Mouse (Mus musculus) neural tube, embryonic 14.5 days (tissue): ENCODE measurements around the gene Trim9. TPM values are rescaled to one million over a fixed set of nuclear protein-coding genes. Genes with fewer than 3 reads are reported as not detected.

Source experiments
- ATAC-seq: fragments of 200-750 bp; cut with Nextera tagmentation; 2 replicates; pipeline ENCODE4 v1.8.0; 2017; ENCODE audit warnings: low read depth, mild to moderate bottlenecking, moderate TSS enrichment, moderate library complexity
- H3K27ac ChIP-seq: fragments of 300-500 bp; sonication (generic); 2 replicates; pipeline ENCODE4 v1.5.1; 2014; ENCODE audit warnings: low read depth, mild to moderate bottlenecking, control low read depth, low read length, moderate library complexity, mixed read lengths
- H3K27me3 ChIP-seq: fragments of 300-500 bp; sonication (generic); 2 replicates; pipeline ENCODE4 v1.6.1; 2014; ENCODE audit warnings: low read length; ENCODE audit not compliant: control insufficient read depth, insufficient read depth
- H3K36me3 ChIP-seq: fragments of 300-500 bp; sonication (generic); 2 replicates; pipeline ENCODE4 v1.6.1; 2014; ENCODE audit warnings: low read length, mixed read lengths; ENCODE audit not compliant: control insufficient read depth, insufficient read depth
- H3K4me1 ChIP-seq: fragments of 300-500 bp; sonication (generic); 2 replicates; pipeline ENCODE4 v1.6.1; 2014; ENCODE audit warnings: low read length; ENCODE audit not compliant: control insufficient read depth, insufficient read depth
- H3K4me2 ChIP-seq: fragments of 300-500 bp; sonication (generic); 2 replicates; pipeline ENCODE4 v1.6.1; 2014; ENCODE audit warnings: mild to moderate bottlenecking, low read depth, low read length, control low read depth
- H3K4me3 ChIP-seq: fragments of 300-500 bp; sonication (generic); 2 replicates; pipeline ENCODE4 v1.5.1; 2014; ENCODE audit warnings: low read depth, low read length, control low read depth, mixed read lengths
- H3K9ac ChIP-seq: fragments of 300-500 bp; sonication (generic); replicated peaks from 2 replicates; pipeline ENCODE4 v1.6.1; 2014; ENCODE audit warnings: low read depth, mild to moderate bottlenecking, control low read depth, low read length, mixed read lengths
- H3K9me3 ChIP-seq: fragments of 300-500 bp; sonication (generic); 2 replicates; pipeline ENCODE4 v1.6.1; 2016; ENCODE audit warnings: low read length; ENCODE audit not compliant: control insufficient read depth
- WGBS: fragments of 180-500 bp; shearing (Covaris S2); extraction: QIAGEN DNeasy Blood & Tissue Kit; methylation state at CpG from one replicate; pipeline ENCODE4 v1.1.7; 2014; 5-methylcytosine and 5-hydroxymethylcytosine counted together
- polyA plus RNA-seq: library from polyadenylated mRNA; unstranded; fragments of >200 nt; fragmentation: Nextera tagmentation; extraction: Ambion mirVana; gene quantifications from 2 replicates; pipeline ENCODE4 v1.2.1, GENCODE M21; 2014

Trim9 gene
- polyA plus RNA-seq, 1 experiment from 2014 or later, result 106 TPM

- H3K9ac ChIP-seq, result no peak overlapping the region
- no peaks in the 10 kb centered on the region for H3K9me3 ChIP-seq
- 0 out of 2 replicates have a peak, but pooled peaks cover 4% of the 10 kb centered on the region for H3K4me1 ChIP-seq
- H3K4me2 ChIP-seq, result no peak overlapping the region
- no peak overlapping the region for H3K4me3 ChIP-seq
- no peaks in the 10 kb centered on the region for H3K36me3 ChIP-seq
- WGBS, result 90% methylated on average over 6 of the region's 6 CpGs
- ATAC-seq, result no peak
- H3K27me3 ChIP-seq, result no peaks in the 10 kb centered on the region
- H3K27ac ChIP-seq, result no peak overlapping the region
These were observed 113.6 kb downstream of the Trim9 start for GRCm38 (mm10) chr12:70233637-70234315.

- Histone ChIP-seq H3K4me1 (peaks cover 7% of the 10 kb centered on the region; the same call in 1 of the 2 replicates), H3K9me3 (no peaks in the 10 kb centered on the region), H3K36me3 (no peaks in the 10 kb centered on the region), H3K27ac (no peak overlapping the region), H3K27me3 (no peaks in the 10 kb centered on the region), H3K4me2 (no peak overlapping the region), H3K4me3 (no peak overlapping the region), H3K9ac (no peak overlapping the region)
- 47% methylated on average over 5 of the region's 5 CpGs for WGBS
- ATAC-seq, result no peak
These were observed 115.3 kb downstream of the Trim9 start for GRCm38 (mm10) chr12:70232020-70232544.

- no peaks in the 10 kb centered on the region for H3K9me3 ChIP-seq
- H3K4me2 ChIP-seq, result no peak within 1 kb of the TSS
- no peaks in the 10 kb centered on the region for H3K27me3 ChIP-seq
- peaks cover 7% of the 10 kb centered on the region; the same call in 1 of the 2 replicates for H3K4me1 ChIP-seq
- H3K36me3 ChIP-seq, result no peaks in the 10 kb centered on the region
- no peak within 1 kb of the TSS for H3K9ac ChIP-seq
- no peak within 1 kb of the TSS for H3K27ac ChIP-seq
- no peak within 1 kb of the TSS for H3K4me3 ChIP-seq
- ATAC-seq, result no peak
- 85% methylated on average over 2 of the region's 2 CpGs for WGBS
These were observed 116.1 kb downstream of the Trim9 start, which contains the start of gene Pygl for GRCm38 (mm10) chr12:70231294-70231693. Gene Pygl (minus strand): TSS chr12:70231488.

DNA sequence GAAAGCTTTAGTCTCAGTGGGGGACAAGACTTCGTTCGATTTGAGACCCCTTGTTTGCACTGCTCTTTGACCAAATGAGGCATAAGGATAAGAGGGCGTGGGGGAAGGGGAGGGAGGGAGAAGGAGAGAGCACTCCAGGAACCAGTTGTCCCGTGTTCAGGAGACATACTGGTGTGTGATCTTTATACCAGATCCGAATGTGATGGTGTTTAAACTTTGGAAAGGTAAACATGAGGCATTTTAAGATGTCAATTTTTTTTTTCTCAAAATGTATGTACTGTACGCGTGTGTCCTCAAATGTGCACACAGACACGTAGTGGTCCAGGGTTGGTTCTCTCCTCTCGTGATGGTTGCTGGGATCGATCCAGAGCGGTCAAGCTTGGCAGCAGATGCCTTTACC lies 119.3 kb downstream of the Trim9 start:
- no peak overlapping the region for H3K9ac ChIP-seq
- peaks cover 3% of the 10 kb centered on the region; the same call in 1 of the 2 replicates for H3K4me1 ChIP-seq
- ATAC-seq, result no peak
- no peak overlapping the region for H3K27ac ChIP-seq
- H3K4me3 ChIP-seq, result no peak overlapping the region
- H3K9me3 ChIP-seq, result no peaks in the 10 kb centered on the region
- WGBS, result 70% methylated on average over 11 of the region's 11 CpGs
- no peaks in the 10 kb centered on the region for H3K27me3 ChIP-seq
- peak overlapping the region; percentile 77; the same call in 1 of the 2 replicates for H3K4me2 ChIP-seq
- no peaks in the 10 kb centered on the region for H3K36me3 ChIP-seq

DNA sequence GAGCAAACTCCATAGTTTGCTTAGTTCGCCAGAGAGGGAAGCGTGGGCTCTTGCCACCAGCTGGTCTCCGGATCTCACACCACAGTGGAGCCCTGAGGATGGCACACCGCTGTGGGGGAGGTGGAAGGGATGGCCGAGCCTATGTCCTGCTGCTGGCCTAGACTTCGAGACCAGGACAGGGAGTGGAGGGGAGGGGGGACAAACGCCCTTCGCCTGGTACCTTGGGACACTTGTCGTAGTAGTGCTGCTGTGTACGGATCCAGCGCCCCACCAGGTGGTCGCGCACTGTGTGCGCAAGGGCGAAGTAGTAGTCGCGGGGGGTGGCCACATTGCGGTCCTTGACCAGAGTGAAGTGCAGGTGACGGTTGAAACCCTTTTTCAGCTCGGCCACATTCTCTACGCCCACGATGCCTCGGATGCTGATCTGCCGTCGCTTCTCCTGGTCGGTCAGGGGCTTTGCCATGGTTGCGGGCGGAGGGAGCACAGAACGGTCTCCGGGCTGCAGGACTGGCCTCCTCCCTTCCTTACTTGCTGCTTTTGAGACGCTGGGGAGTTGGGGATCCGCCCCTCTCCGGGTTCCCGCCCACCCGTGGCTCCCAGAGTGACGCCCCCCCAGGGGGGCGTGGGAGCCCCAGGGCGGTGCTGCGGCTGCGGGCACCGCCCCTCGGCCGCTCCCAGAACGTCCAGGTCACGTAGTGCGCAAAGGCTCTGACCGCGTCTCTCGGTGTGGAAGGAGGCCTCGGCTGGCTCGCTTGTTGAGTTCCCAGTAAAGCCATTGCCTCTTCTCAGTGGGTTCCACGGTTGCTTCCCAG lies 120.1 kb downstream of the Trim9 start:
- H3K4me1 ChIP-seq, result peaks cover 3% of the 10 kb centered on the region; the same call in 1 of the 2 replicates
- no peak overlapping the region for H3K27ac ChIP-seq
- peak overlapping the region; percentile 34 for H3K4me3 ChIP-seq
- H3K9ac ChIP-seq, result peak overlapping the region; percentile 46
- H3K9me3 ChIP-seq, result no peaks in the 10 kb centered on the region
- no peaks in the 10 kb centered on the region for H3K27me3 ChIP-seq
- peak; percentile 76 for ATAC-seq
- WGBS, result 1% methylated on average over 52 of the region's 52 CpGs
- H3K36me3 ChIP-seq, result no peaks in the 10 kb centered on the region
- H3K4me2 ChIP-seq, result peak overlapping the region; percentile 77

DNA sequence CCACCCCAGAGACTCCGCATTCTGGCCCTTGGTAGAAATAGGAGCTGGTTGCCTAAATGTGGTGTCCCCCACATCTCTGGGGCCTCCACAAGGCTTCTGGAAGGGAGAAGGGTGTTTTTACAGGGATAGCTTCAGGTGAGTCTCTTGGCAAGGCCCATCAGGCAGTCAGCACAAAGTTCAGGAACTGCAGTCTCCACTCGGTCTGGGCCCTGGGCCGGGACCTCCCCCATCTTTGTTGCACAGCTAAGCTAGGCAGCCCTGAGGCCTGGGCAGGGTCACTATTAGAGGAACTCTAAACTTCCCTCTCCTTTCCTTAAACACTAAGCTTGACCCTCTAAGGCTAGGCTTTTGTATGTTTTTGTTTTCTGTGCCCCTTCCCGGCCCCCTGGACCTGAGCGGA lies 120.8 kb downstream of the Trim9 start:
- H3K9me3 ChIP-seq, result no peaks in the 10 kb centered on the region
- peak; percentile 33; the same call in 1 of the 2 replicates for ATAC-seq
- no peaks in the 10 kb centered on the region for H3K27me3 ChIP-seq
- peak overlapping the region; percentile 77; the same call in 1 of the 2 replicates for H3K4me2 ChIP-seq
- H3K27ac ChIP-seq, result no peak overlapping the region
- H3K4me1 ChIP-seq, result peaks cover 3% of the 10 kb centered on the region; the same call in 1 of the 2 replicates
- WGBS, result 35% methylated on average over 5 of the region's 5 CpGs
- no peaks in the 10 kb centered on the region for H3K36me3 ChIP-seq
- no peak overlapping the region for H3K9ac ChIP-seq
- no peak overlapping the region for H3K4me3 ChIP-seq

DNA sequence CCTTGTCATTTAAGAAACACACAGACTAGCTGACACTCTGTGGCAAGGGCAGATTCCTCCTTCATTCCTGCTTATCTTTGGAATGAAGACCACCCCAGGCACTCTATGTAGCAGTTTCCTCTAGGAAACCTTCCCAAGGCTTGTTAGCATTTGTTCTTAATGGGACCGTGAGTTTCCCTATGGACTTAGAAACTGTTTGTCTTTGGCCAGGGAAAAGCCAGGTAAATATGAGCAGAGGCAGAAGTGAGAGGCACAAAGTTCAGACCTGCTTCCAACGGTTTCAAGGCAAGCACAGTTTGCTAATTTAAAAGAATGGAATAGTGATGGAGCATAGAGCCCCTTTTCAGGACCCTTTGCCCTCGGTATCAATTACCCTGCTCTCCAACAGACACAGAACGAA lies 124.1 kb downstream of the Trim9 start:
- ATAC-seq, result no peak
- Histone ChIP-seq H3K27ac (no peak overlapping the region), H3K4me3 (no peak overlapping the region), H3K36me3 (no peaks in the 10 kb centered on the region), H3K4me2 (no peak overlapping the region), H3K9me3 (no peaks in the 10 kb centered on the region), H3K9ac (no peak overlapping the region), H3K4me1 (peaks cover 3% of the 10 kb centered on the region; the same call in 1 of the 2 replicates), H3K27me3 (no peaks in the 10 kb centered on the region)
- WGBS, result 78% methylated on average over 4 of the region's 4 CpGs

DNA sequence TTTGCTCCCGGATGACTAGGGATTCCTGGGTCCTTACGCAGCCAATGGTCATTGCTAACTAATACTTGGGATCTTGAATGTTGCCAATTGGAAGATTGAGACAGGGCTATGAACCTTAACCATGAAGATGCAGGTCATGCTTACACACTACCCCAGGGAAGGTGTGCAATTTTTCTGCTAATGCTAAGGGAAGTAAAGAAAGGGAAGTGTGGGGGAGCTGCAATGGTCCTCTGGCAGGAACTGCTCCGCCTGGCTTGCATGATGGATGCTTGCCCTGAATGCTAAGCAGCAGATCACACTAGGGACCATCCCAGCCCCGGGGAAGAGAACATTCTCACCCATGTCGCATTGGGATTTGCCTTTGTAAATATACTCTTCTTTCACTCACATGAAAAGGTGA lies 126.0 kb downstream of the Trim9 start:
- no peaks in the 10 kb centered on the region for H3K9me3 ChIP-seq
- WGBS, result 82% methylated on average over 5 of the region's 5 CpGs
- H3K4me1 ChIP-seq, result no peaks in the 10 kb centered on the region
- no peak overlapping the region for H3K9ac ChIP-seq
- no peaks in the 10 kb centered on the region for H3K36me3 ChIP-seq
- no peak overlapping the region for H3K27ac ChIP-seq
- ATAC-seq, result no peak
- H3K27me3 ChIP-seq, result no peaks in the 10 kb centered on the region
- H3K4me3 ChIP-seq, result no peak overlapping the region
- H3K4me2 ChIP-seq, result no peak overlapping the region
